Mouse (Mus musculus) heart, adult 2 months (tissue): ENCODE results near the gene Olfr552.

ENCODE experiments used
- CTCF ChIP-seq: fragments of 200-600 bp; IDR thresholded peaks from 2 replicates; pipeline ENCODE4 v1.8.1; 2022; ENCODE audit warnings: antibody characterized with exemption, mild to moderate bottlenecking, moderate library complexity
- EP300 ChIP-seq: fragments of 200-500 bp; IDR thresholded peaks from 2 replicates; pipeline ENCODE4 v1.6.1; 2011; ENCODE audit warnings: low read depth, low read length, control low read depth; ENCODE audit not compliant: insufficient read depth
- POLR2A ChIP-seq: fragments of 200-500 bp; IDR thresholded peaks from 2 replicates; pipeline ENCODE4 v1.6.1; 2011; ENCODE audit warnings: mild to moderate bottlenecking, low read depth, low read length, control low read depth; ENCODE audit not compliant: insufficient read depth

- TF ChIP-seq CTCF (no peak), POLR2A (peak; percentile 89), EP300 (no peak)
These were observed 32.3 kb upstream of the Olfr552 start, which contains the start of gene Trim21 for GRCm38 (mm10) chr7:102564999-102565997.
